Mouse (Mus musculus) heart, embryonic 11.5 days (tissue): Measurements from ENCODE around the gene Tatdn3. TPM values are rescaled to one million over a fixed set of nuclear protein-coding genes. Genes with fewer than 3 reads are reported as not detected.

Experiments
- ATAC-seq: fragments of 200-750 bp; cut with Nextera tagmentation; replicated peaks from 2 replicates; pipeline ENCODE4 v1.8.0; 2017; ENCODE audit warnings: moderate library complexity; ENCODE audit not compliant: insufficient number of reproducible peaks, low FRiP score, low TSS enrichment
- H3K27ac ChIP-seq: fragments of 300-500 bp; sonication (generic); 2 replicates; pipeline ENCODE4 v1.5.1; 2014; ENCODE audit warnings: mild to moderate bottlenecking, low read depth, low read length
- H3K27me3 ChIP-seq: fragments of 300-500 bp; sonication (generic); 2 replicates; pipeline ENCODE4 v1.6.1; 2014; ENCODE audit warnings: mild to moderate bottlenecking, low read length, mixed read lengths; ENCODE audit not compliant: control insufficient read depth, insufficient read depth
- H3K36me3 ChIP-seq: fragments of 300-500 bp; sonication (generic); 2 replicates; pipeline ENCODE4 v1.6.1; 2014; ENCODE audit warnings: mild to moderate bottlenecking, low read length, moderate library complexity, mixed read lengths; ENCODE audit not compliant: control insufficient read depth, insufficient read depth
- H3K4me1 ChIP-seq: fragments of 300-500 bp; sonication (generic); 2 replicates; pipeline ENCODE4 v1.6.1; 2014; ENCODE audit warnings: low read length; ENCODE audit not compliant: control insufficient read depth, insufficient read depth
- H3K4me2 ChIP-seq: fragments of 300-500 bp; sonication (generic); 2 replicates; pipeline ENCODE4 v1.6.1; 2014; ENCODE audit warnings: mild to moderate bottlenecking, moderate library complexity
- H3K4me3 ChIP-seq: fragments of 300-500 bp; sonication (generic); 2 replicates; pipeline ENCODE4 v1.5.1; 2014; ENCODE audit warnings: low read depth, low read length
- H3K9ac ChIP-seq: fragments of 300-500 bp; sonication (generic); 2 replicates; pipeline ENCODE4 v1.6.1; 2014; ENCODE audit warnings: mild to moderate bottlenecking, low read depth, low read length, moderate library complexity
- H3K9me3 ChIP-seq: fragments of 300-500 bp; sonication (generic); replicated peaks from 2 replicates; pipeline ENCODE4 v1.6.1; 2016; ENCODE audit warnings: low read length; ENCODE audit not compliant: control insufficient read depth
- WGBS: fragments of 180-500 bp; shearing (Covaris S2); extraction: QIAGEN DNeasy Blood & Tissue Kit; methylation state at CpG from one replicate; pipeline ENCODE4 v1.1.7; 2014; ENCODE audit not compliant: insufficient replicate concordance; 5-methylcytosine and 5-hydroxymethylcytosine counted together
- polyA plus RNA-seq: library from polyadenylated mRNA; unstranded; fragments of >200 nt; fragmentation: Nextera tagmentation; extraction: Ambion mirVana; gene quantifications from 2 replicates; pipeline ENCODE4 v1.2.1, GENCODE M21; 2014

The Tatdn3 gene
- polyA plus RNA-seq, 1 experiment from 2014 or later, result 20.3 TPM

DNA sequence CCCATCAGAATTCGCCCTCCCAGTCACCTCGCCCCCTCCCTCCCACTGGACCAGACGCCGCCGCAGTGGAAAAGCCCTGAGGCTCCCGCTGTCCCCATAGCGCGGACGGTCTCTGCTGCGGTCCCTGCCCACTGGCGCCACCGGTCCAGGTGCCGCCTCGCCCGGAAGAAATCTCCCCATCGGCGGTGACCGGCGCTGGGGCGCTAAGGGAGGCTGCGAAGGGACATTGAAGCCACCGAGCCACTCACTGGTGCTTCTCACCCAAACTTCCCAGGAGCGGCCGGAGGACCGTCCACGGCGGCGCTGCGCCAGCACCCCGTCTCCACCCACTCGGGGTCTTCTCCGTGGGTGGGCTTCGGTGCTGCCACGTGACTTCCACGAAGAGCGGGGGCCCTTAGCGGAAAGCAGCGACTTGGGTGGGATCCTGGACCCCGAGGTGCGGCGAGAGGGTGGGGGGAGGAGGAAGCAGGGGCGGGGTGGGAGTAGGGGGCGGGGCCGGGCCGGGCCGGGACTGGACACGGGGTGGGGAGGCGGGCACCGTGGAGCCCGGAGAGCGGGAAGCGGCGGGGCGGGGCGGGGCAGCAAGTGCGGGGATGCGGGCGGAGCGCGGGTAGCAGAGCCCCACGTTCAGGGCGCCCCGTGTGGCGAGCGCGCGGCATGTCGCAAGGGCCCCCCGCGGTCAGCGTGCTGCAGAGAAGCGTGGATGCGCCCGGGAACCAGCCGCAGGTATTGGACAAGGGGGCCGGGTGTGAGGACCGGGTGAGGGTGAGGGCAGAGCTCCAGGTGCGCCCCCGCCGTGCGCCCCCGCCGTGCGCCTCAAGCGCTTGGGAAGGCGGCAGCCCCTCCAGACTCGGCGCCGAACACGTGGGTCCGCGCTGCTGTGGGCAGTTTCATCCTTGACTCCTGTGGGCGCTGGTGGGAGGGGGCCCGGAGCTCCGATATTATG is 35.3 kb upstream of the Tatdn3 start, which contains the start of gene Batf3:
Gene Batf3 (plus strand): TSS at position 46 of the 946 bp plus-strand sequence.
- Histone ChIP-seq H3K27me3 (peaks cover 12% of the 10 kb centered on the region), H3K36me3 (no peaks in the 10 kb centered on the region), H3K9me3 (no peaks in the 10 kb centered on the region), H3K4me2 (peak within 1 kb of the TSS; percentile 100), H3K4me1 (peaks cover 8% of the 10 kb centered on the region; the same call in 1 of the 2 replicates), H3K4me3 (peak within 1 kb of the TSS; percentile 66), H3K9ac (peak within 1 kb of the TSS; percentile 73), H3K27ac (no peak within 1 kb of the TSS)
- WGBS, result under 1% methylated on average over 76 of the region's 95 CpGs
- peak; percentile 47; the same call in 1 of the 2 replicates for ATAC-seq

DNA sequence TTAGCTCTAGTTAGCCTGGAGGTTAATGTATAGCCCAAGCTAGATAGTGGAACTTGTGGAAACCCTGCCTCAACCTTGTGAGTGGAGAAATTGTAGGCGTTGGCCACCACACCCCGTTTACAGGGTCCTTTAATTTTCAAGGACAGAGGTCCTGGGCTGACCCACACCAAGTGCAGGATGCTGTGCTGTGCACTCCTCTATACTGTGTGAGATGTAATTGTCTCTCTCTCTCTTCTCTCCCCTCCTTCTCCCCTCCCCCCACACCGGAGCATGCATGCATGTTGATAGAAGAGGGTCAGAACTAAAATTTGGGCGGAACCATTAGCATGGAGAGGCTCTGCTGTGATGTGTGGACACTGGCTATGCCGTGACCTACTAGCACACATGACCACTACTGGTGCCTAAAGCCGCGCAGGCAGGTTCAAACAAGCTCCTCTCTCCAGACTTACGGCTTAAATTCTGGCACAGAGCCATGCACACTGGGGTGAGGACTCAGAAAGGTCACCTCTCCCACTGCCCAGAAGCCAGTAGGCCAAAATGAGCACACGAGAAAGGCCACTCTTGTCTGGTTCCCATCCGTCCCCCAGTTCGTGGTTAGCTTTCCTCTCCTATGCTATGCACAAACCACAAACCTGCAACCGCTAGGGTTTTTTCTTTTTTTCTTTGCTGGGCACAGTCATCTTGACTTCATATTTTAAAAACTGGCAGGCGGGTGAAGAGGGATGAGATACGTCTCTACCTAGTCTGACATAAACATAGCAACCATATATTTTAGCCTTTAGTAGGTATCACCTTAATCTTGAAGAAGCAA is 34.3 kb upstream of the Tatdn3 start:
- no peak for ATAC-seq
- H3K27ac ChIP-seq, result no peak overlapping the region

DNA sequence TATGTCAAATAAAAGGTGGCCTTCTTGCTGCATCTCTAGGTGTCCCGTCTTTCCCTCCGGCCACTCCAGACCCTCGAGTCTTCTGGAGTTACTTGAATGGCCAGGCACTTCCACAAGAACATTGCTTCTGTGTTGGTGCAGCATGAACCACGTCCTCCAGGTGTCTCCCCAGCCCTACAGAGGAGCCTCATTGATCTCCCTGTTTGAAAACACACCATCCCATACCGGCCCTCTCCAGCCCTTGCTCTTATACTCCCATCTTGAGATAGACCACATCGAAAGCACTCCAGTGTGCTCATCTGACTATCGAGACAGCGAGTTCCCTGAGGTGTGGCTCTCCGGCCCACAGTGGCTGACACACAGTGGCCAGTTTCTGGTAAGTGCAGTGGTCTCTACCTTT is 32.3 kb upstream of the Tatdn3 start:
- no peak for ATAC-seq
- no peak overlapping the region for H3K4me2 ChIP-seq
- H3K9ac ChIP-seq, result no peak overlapping the region
- H3K4me3 ChIP-seq, result no peak overlapping the region
- peaks cover 8% of the 10 kb centered on the region; the same call in 1 of the 2 replicates for H3K4me1 ChIP-seq
- peaks cover 12% of the 10 kb centered on the region for H3K27me3 ChIP-seq
- H3K27ac ChIP-seq, result no peak overlapping the region
- no peaks in the 10 kb centered on the region for H3K9me3 ChIP-seq
- 57% methylated on average over 9 of the region's 9 CpGs for WGBS
- H3K36me3 ChIP-seq, result no peaks in the 10 kb centered on the region

More for the DNA sequence above, 34.3 kb upstream of the Tatdn3 start:
- Histone ChIP-seq H3K9ac (no peak overlapping the region; the same call in 1 of the 2 replicates), H3K4me1 (peaks cover 8% of the 10 kb centered on the region; the same call in 1 of the 2 replicates), H3K27me3 (peaks cover 12% of the 10 kb centered on the region), H3K9me3 (no peaks in the 10 kb centered on the region), H3K4me3 (peak overlapping the region; percentile 66), H3K36me3 (no peaks in the 10 kb centered on the region), H3K4me2 (peak overlapping the region; percentile 100)
- WGBS, result 47% methylated on average over 14 of the region's 14 CpGs

DNA sequence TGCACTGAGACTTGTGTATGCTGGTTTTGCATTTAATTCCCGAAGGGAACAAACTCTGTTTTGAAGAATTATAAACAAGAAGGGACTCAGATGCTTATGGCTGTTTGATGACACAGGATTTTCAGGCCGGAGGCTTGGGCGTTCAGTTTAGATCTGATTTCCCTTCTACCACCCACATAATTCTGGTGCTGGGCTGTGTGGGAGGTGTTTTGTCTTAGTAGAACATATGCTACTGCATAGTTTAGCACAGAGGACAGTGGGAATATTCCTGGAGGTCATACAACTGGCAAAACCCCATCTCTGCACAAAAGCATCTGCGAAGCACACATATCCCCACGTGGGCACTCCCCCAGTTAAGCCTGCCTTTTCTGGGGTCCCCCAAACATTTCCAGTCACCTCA is 30.8 kb upstream of the Tatdn3 start:
- Histone ChIP-seq H3K4me3 (no peak overlapping the region), H3K27me3 (peaks cover 2% of the 10 kb centered on the region; the same call in 1 of the 2 replicates), H3K36me3 (no peaks in the 10 kb centered on the region), H3K27ac (no peak overlapping the region), H3K9me3 (no peaks in the 10 kb centered on the region), H3K4me2 (no peak overlapping the region), H3K4me1 (peaks cover 12% of the 10 kb centered on the region; the same call in 1 of the 2 replicates), H3K9ac (no peak overlapping the region)
- ATAC-seq, result no peak
- WGBS, result 75% methylated on average over 5 of the region's 5 CpGs

DNA sequence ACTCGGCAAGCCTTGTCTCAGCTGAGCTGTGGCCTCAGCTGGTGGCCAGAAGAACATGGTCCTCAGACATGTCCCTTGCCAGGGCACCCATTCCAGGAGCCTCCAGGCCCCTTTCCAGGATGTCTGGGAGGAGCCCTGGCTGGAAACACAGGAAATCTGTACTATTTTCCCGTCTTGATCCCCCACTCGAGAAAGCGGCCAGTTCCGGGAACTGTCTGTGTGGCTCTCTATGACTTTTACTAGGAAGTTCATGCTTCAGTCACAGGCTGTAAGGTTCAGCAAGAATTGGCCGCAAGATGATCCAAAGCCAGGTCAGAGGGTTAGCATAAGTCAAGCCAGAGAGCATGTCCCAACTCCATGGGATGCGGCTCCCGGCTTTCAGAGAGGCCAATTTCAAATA is 29.3 kb upstream of the Tatdn3 start:
- Histone ChIP-seq H3K9me3 (no peaks in the 10 kb centered on the region), H3K4me3 (no peak overlapping the region), H3K27me3 (no peaks in the 10 kb centered on the region), H3K4me2 (no peak overlapping the region), H3K36me3 (no peaks in the 10 kb centered on the region), H3K27ac (no peak overlapping the region), H3K9ac (no peak overlapping the region), H3K4me1 (peaks cover 4% of the 10 kb centered on the region; the same call in 1 of the 2 replicates)
- no peak for ATAC-seq
- 70% methylated on average over 8 of the region's 8 CpGs for WGBS

DNA sequence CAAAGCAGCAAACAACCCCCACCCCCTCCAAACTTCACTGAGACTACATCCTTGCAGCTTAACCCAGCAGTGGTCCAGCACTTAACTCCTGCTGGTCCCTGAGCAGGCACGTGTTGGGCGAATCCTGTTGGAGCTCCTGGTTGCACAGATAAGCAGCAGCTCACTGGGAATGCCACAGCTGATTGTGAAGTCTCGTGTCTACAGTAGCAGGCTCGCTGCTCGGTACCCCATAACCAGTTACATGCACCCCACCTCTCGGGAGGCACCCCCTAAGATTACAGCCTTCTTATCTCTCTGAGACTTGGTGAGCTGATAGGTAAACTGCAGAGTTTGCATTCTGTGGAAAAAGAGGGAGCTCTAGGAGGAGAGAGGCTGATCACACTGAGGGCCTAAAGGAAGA is 26.6 kb upstream of the Tatdn3 start:
- 30% methylated on average over 6 of the region's 6 CpGs for WGBS
- H3K4me2 ChIP-seq, result no peak overlapping the region
- no peak overlapping the region for H3K27ac ChIP-seq
- H3K9ac ChIP-seq, result no peak overlapping the region
- no peaks in the 10 kb centered on the region for H3K27me3 ChIP-seq
- H3K4me1 ChIP-seq, result peaks cover 4% of the 10 kb centered on the region; the same call in 1 of the 2 replicates
- H3K36me3 ChIP-seq, result peaks cover 7% of the 10 kb centered on the region
- no peaks in the 10 kb centered on the region for H3K9me3 ChIP-seq
- no peak overlapping the region for H3K4me3 ChIP-seq
- ATAC-seq, result no peak

DNA sequence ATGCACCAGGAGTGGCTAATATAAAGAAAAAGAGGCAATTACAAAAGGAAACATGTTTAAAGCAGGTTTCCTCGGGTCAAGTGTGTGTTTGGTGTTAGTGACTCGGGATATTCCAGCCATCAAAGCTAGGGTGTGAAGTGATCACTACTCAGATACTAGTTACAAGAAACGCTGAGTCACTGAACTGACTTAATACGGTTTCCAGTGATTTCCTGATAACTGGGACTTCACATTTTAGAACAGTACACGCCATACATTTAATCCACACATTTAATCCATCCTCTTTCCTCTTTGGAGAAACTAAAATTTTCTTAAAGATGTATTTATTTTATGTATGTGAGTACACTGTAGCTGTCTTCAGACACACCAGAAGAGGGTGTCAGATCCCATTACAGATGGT is 25.2 kb upstream of the Tatdn3 start:
- Histone ChIP-seq H3K9ac (no peak overlapping the region), H3K27me3 (no peaks in the 10 kb centered on the region), H3K4me2 (no peak overlapping the region), H3K4me3 (no peak overlapping the region), H3K9me3 (no peaks in the 10 kb centered on the region), H3K4me1 (peaks cover 4% of the 10 kb centered on the region; the same call in 1 of the 2 replicates), H3K27ac (no peak overlapping the region), H3K36me3 (peaks cover 7% of the 10 kb centered on the region)
- WGBS, result 77% methylated on average over 5 of the region's 5 CpGs
- no peak for ATAC-seq

DNA sequence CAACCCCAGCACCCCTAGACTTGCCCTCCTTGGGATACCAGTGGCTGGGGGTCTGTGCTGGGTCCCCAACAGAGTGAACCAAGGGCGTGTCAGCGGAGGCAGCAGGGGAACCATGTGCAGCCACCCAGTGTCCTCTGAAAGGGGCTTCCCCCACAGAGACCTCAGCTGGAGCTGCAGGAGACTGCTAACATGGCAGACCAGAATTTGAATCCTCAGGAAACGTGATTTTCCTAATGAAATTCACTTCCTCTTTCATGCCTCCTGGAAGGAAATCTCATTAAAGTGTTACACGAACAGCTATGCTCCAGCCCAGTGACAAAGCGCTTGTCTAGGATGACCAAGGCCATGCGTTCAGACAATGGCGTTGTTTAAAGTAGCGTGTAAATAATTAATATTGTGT is 24.2 kb upstream of the Tatdn3 start:
- no peak overlapping the region for H3K4me3 ChIP-seq
- no peaks in the 10 kb centered on the region for H3K9me3 ChIP-seq
- H3K36me3 ChIP-seq, result peaks cover 14% of the 10 kb centered on the region
- WGBS, result 85% methylated on average over 8 of the region's 8 CpGs
- ATAC-seq, result no peak
- H3K9ac ChIP-seq, result no peak overlapping the region
- no peak overlapping the region for H3K4me2 ChIP-seq
- peaks cover 4% of the 10 kb centered on the region; the same call in 1 of the 2 replicates for H3K4me1 ChIP-seq
- H3K27me3 ChIP-seq, result no peaks in the 10 kb centered on the region
- no peak overlapping the region for H3K27ac ChIP-seq
